Mouse (Mus musculus) hindbrain, embryonic 13.5 days (tissue): ENCODE measurements at regions not wholly inside any gene's neighbourhood (a gene's known extent, or its start where the extent isn't known, plus 50 kb on each side); places are given as distances from the start of the nearest gene placed in this dataset.

Source experiments
- ATAC-seq: fragments of 200-750 bp; cut with Nextera tagmentation; 2 replicates; pipeline ENCODE4 v1.8.0; 2017; ENCODE audit warnings: moderate TSS enrichment; ENCODE audit not compliant: low FRiP score
- H3K27ac ChIP-seq: fragments of 300-500 bp; sonication (generic); 2 replicates; pipeline ENCODE4 v1.5.1; 2015; ENCODE audit warnings: inconsistent platforms, mild to moderate bottlenecking, moderate library complexity
- H3K27me3 ChIP-seq: fragments of 300-500 bp; sonication (generic); 2 replicates; pipeline ENCODE4 v1.6.1; 2015; ENCODE audit warnings: mild to moderate bottlenecking, inconsistent platforms
- H3K36me3 ChIP-seq: fragments of 300-500 bp; sonication (generic); 2 replicates; pipeline ENCODE4 v1.6.1; 2015; ENCODE audit warnings: mild to moderate bottlenecking, inconsistent platforms
- H3K4me1 ChIP-seq: fragments of 300-500 bp; sonication (generic); replicated peaks from 2 replicates; pipeline ENCODE4 v1.6.1; 2015; ENCODE audit warnings: inconsistent platforms
- H3K4me2 ChIP-seq: fragments of 300-500 bp; sonication (generic); 2 replicates; pipeline ENCODE4 v1.6.1; 2015; ENCODE audit warnings: inconsistent platforms, mild to moderate bottlenecking, moderate library complexity
- H3K4me3 ChIP-seq: fragments of 300-500 bp; sonication (generic); 2 replicates; pipeline ENCODE4 v1.5.1; 2015; ENCODE audit warnings: mild to moderate bottlenecking, inconsistent platforms
- H3K9ac ChIP-seq: fragments of 300-500 bp; sonication (generic); 2 replicates; pipeline ENCODE4 v1.6.1; 2015; ENCODE audit warnings: mild to moderate bottlenecking, inconsistent platforms
- H3K9me3 ChIP-seq: fragments of 300-500 bp; sonication (generic); 2 replicates; pipeline ENCODE4 v1.6.1; 2016; ENCODE audit warnings: inconsistent platforms
- WGBS: fragments of 180-500 bp; shearing (Covaris S2); methylation state at CpG from one replicate; pipeline ENCODE4 v1.1.7; 2015; 5-methylcytosine and 5-hydroxymethylcytosine counted together

DNA sequence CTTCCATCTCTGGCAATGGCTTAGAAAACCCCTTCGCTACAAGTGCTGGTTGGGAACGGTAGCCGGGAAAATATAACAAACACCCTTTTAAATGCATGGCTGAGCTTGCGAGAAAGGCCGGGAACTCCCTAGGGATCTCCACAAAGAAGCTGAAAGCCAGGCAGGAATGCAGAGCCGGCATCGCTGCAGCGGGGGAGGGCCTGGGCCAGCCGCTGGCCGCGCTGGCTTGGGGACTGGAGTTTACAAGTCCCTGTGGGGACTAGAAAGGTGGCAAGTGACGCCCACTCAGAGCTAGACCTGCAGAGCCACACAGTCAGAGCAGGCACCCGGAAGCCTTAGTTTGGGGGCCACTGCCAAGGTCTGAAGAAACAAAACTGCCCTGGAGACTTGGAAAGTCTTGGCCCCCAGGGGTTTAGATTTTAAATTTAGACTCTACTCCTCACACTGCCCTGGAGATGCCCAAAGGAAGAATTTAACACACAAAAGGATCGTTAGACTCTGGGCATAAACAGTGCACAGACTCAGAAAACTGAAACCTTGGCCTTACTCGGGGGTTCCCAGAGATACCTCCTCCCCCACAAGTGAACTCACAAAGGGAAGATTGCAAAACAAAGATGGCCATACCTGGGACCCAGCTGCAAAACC lies 59.4 kb downstream of the 1700001O22Rik start:
- Histone ChIP-seq H3K4me2 (peak overlapping the region; percentile 31), H3K27ac (peak overlapping the region; percentile 94), H3K36me3 (no peaks in the 10 kb centered on the region), H3K27me3 (no peaks in the 10 kb centered on the region), H3K9me3 (no peaks in the 10 kb centered on the region), H3K4me1 (peaks cover 29% of the 10 kb centered on the region), H3K9ac (peak overlapping the region; percentile 55), H3K4me3 (no peak overlapping the region)
- WGBS, result 2% methylated on average over 15 of the region's 15 CpGs
- peak; percentile 68; the same call in 1 of the 2 replicates for ATAC-seq

DNA sequence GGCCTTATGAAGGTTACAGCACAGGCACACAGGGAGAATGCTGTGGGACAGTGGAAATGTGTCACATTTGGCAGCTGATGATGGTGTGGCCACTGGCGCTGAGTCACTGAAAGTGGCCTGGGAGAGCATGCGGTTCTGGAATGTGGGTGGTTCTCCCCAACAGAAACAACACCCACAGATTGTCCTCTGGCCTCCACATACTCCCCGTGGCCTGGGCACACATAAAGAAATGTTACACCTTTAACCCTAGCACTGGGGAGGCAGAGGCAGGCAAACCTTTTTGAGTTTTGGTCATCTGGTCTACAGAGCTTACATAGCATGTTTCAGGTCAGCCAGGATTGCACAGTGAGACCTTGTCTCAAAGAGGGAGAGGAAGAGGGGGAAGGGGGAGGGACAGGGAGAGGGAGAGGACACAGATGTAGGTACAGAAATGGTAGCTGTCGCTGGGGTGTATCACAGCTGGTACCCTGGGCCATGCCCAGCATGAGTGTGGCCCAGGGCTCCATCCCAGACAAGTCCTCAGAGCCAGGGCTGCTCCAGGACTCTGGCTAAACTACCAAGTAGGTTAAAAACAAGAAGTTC lies 60.1 kb downstream of the 1700001O22Rik start:
- peak; percentile 52; the same call in 1 of the 2 replicates for ATAC-seq

DNA sequence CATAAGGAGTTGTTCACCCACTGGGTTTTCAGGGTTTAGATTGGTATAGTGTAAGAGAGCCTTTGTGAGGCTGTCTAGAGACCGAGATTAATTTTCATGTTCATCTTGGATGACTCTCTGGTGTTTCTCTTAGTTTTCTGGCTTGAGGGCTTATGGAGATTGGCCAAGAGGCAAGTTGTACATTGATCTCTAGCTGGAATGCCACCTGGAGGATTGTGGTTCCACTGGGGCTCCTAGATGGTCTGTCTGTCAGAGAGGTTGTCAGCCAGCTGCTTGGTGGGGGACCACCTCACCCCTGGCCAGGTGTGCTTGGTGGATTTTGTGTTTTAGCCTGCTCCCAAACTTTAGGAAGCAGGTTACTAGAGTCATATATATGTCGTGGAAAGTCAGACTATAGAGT lies 62.0 kb downstream of the 1700001O22Rik start:
- Histone ChIP-seq H3K27ac (no peak overlapping the region), H3K4me2 (no peak overlapping the region), H3K27me3 (no peaks in the 10 kb centered on the region), H3K4me3 (no peak overlapping the region), H3K9me3 (no peaks in the 10 kb centered on the region), H3K9ac (no peak overlapping the region), H3K4me1 (peaks cover 55% of the 10 kb centered on the region), H3K36me3 (no peaks in the 10 kb centered on the region)
- ATAC-seq, result no peak
- WGBS, result 93% methylated on average over 2 of the region's 2 CpGs

More for the DNA sequence above, 60.1 kb downstream of the 1700001O22Rik start:
- 34% methylated on average over 4 of the region's 4 CpGs for WGBS
- H3K27ac ChIP-seq, result peak overlapping the region; percentile 94
- no peaks in the 10 kb centered on the region for H3K27me3 ChIP-seq
- H3K4me2 ChIP-seq, result peak overlapping the region; percentile 31; the same call in 1 of the 2 replicates
- no peaks in the 10 kb centered on the region for H3K9me3 ChIP-seq
- H3K4me1 ChIP-seq, result peaks cover 36% of the 10 kb centered on the region
- H3K4me3 ChIP-seq, result no peak overlapping the region
- peak overlapping the region; percentile 55; the same call in 1 of the 2 replicates for H3K9ac ChIP-seq
- no peaks in the 10 kb centered on the region for H3K36me3 ChIP-seq

DNA sequence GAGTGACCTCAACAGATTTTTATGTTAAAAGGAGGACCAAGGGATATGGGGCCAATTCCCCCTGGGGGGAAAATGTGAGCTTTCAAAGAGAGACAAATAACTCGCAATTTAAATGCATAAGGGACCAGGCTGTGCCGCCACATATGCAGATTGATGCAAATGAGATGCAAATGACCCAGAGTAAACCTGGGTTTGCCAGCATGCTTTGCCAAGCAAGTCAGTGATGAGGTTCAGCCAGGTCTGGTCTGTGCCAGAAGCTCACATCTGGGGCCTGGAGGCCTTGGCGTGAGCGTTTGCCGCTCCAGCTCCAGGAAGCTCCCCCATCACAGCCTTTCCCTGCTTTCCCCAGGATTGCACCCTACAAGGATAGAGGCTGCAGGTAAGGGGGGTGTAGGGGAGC lies 65.7 kb downstream of the 1700001O22Rik start:
- Histone ChIP-seq H3K36me3 (no peaks in the 10 kb centered on the region), H3K9ac (0 out of 2 replicates have a peak overlapping the region, but pooled peaks have one; percentile 26), H3K27me3 (no peaks in the 10 kb centered on the region), H3K27ac (peak overlapping the region; percentile 86), H3K9me3 (no peaks in the 10 kb centered on the region), H3K4me2 (no peak overlapping the region), H3K4me3 (no peak overlapping the region), H3K4me1 (peaks cover 49% of the 10 kb centered on the region)
- WGBS, result 28% methylated on average over 5 of the region's 5 CpGs
- peak; percentile 77 for ATAC-seq

DNA sequence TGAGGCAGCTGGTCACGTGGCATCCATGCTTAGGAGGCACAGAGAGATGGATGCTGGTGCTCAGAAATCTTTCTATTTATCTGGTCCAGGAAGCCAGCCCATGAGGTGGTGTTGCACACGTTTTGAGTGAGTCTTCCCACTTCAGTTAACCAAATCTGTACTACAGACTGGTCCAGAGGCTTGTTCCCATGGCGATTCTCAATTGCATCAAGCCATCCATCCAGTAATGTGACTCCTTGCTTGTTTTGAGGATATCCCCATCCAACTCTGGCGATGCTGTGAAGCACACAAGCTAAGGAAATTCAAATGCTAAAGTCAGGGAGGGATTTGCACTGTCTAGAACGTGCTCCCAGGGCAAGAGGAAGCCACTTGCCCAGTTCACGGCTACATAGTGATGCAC lies 66.8 kb downstream of the 1700001O22Rik start:
- Histone ChIP-seq H3K4me2 (no peak overlapping the region), H3K36me3 (no peaks in the 10 kb centered on the region), H3K27ac (peak overlapping the region; percentile 86), H3K4me3 (no peak overlapping the region), H3K27me3 (no peaks in the 10 kb centered on the region), H3K4me1 (peaks cover 43% of the 10 kb centered on the region), H3K9me3 (no peaks in the 10 kb centered on the region), H3K9ac (no peak overlapping the region)
- ATAC-seq, result no peak
- 50% methylated on average over 6 of the region's 6 CpGs for WGBS

DNA sequence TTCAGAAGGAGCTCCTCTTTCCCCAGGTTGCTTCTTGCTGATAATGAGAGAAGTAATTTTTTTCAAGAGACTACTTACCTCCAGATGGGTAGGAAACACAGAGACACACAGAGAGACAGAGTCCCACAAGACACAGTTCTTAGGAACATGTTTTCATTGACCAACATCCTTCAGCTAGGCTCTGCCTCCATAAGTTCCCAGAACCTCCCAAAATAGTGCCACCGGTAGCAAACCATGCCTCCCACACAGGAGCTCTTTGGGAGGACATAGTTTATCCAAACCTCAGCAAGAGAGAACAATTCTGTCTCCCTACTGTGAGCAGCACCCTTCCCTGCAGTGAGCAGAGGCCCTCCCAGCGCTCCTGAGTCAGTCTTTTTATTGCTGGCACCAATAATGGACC lies 67.2 kb downstream of the 1700001O22Rik start:
- Histone ChIP-seq H3K9me3 (no peaks in the 10 kb centered on the region), H3K4me1 (peaks cover 43% of the 10 kb centered on the region), H3K27me3 (no peaks in the 10 kb centered on the region), H3K4me2 (no peak overlapping the region), H3K4me3 (no peak overlapping the region), H3K36me3 (no peaks in the 10 kb centered on the region), H3K27ac (peak overlapping the region; percentile 86; the same call in 1 of the 2 replicates), H3K9ac (no peak overlapping the region)
- ATAC-seq, result no peak
- 36% methylated on average over 2 of the region's 2 CpGs for WGBS

DNA sequence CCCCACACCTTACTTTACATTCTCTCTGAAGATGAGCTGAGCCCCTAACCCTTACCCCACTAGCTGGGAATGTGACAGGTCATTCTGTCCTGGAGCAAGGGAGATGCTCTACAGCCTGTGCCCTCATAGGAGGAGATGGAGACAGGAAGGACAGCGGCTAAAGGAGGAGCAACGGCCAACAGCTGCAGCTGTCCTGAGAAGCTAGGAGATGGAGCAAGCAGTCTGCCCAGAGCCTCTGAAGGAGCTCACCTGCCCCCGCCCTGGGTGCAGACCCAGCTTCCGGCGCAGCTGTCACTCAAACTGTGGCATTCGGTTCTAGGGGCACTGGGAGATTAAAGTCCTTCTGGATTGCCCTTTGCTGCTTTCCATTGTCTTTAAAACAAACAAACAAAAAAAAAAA lies 69.6 kb downstream of the 1700001O22Rik start:
- WGBS, result 31% methylated on average over 6 of the region's 6 CpGs

DNA sequence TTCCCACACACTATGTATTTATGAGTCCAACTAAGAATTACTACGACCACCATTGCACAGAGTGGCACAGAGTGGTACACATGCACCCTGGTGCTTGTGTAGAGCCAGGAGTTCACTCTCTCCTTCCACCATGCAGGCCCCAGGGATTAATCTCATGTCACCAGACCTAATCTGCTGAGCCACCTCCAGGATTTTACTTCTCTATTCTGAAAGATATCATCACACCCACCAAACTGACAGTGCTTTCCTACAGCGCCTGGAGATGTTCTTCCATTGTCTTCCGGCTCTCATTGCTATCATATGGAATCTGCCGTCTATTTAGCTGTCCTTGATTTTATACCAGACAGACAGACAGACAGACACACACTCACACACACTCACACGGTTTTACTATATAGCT lies 71.6 kb downstream of the 1700001O22Rik start:
- Histone ChIP-seq H3K36me3 (no peaks in the 10 kb centered on the region), H3K27ac (no peak overlapping the region), H3K9me3 (no peaks in the 10 kb centered on the region), H3K4me1 (peaks cover 19% of the 10 kb centered on the region), H3K4me3 (no peak overlapping the region), H3K4me2 (no peak overlapping the region), H3K27me3 (no peaks in the 10 kb centered on the region), H3K9ac (no peak overlapping the region)
- 93% methylated on average over 5 of the region's 5 CpGs for WGBS
- no peak for ATAC-seq

More for the DNA sequence above, 69.6 kb downstream of the 1700001O22Rik start:
- Histone ChIP-seq H3K36me3 (no peaks in the 10 kb centered on the region), H3K4me1 (peaks cover 39% of the 10 kb centered on the region), H3K9ac (0 out of 2 replicates have a peak overlapping the region, but pooled peaks have one; percentile 43), H3K27me3 (no peaks in the 10 kb centered on the region), H3K27ac (0 out of 2 replicates have a peak overlapping the region, but pooled peaks have one; percentile 52), H3K4me2 (no peak overlapping the region), H3K9me3 (no peaks in the 10 kb centered on the region), H3K4me3 (no peak overlapping the region)
- no peak for ATAC-seq

DNA sequence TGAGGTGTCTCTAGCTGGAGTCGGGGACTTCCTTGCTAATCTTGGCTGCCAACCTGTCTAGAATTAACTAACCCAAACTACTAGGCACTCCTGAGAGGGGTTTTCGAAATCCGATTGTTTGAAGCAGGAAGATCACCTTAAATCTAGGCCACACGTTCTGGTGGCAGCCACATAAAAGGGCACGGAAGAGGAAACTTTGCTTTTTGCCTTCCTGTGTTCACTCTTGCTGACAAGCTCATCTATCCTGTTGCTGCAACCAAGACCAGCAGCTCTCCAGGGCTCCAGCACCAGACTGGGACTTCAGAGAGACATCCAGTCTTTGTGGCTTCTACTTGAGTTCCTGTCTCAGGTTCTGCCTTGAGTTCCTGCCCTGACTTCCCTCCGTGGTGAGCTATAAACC lies 75.5 kb downstream of the 1700001O22Rik start:
- Histone ChIP-seq H3K4me2 (no peak overlapping the region), H3K4me3 (no peak overlapping the region), H3K4me1 (peaks cover 36% of the 10 kb centered on the region), H3K36me3 (no peaks in the 10 kb centered on the region), H3K27ac (no peak overlapping the region), H3K27me3 (no peaks in the 10 kb centered on the region), H3K9ac (no peak overlapping the region), H3K9me3 (no peaks in the 10 kb centered on the region)
- no peak for ATAC-seq
- WGBS, result 90% methylated on average over 6 of the region's 6 CpGs

DNA sequence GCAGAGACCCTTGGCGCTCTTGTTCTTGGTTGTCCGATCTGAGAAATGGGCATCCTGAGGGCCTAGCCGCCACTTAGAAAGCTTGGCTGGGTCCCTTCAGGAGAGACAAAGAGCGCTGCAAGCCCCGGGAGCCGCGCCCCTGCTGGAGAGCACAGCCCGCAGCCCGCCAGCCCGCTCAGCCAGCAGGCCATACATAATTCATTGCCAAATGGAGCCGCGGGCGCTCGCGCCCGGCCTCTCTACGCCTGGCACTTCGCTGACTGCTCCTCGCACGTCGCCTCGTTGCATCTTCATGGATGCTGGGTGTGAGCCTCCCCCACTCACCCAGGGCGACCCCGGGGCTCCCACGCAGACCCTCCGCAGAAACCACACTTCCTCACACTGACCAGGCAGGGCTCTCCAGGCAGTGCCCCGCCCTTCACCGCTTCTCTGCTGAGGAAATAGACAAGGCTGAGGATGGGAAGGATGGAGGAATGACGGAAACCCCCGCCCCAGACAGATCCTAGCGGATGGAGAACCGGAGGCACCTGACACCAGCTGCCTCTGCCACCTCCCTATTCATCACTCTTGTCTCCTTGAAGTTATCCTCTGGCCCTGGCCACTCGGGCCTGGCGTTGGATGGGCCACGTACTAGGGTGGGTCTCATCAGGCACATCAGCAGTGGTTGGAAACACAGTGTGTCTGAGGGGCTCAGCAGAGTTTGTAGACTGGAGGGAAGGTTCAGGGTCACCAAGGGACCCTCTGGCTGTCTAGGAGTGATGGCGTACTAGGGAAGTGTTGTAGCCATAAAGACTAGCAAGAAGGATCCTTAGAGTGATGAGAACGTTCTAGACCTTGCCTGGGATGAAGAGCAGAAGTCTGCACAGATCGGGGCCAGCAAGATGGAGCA lies 77.6 kb downstream of the 1700001O22Rik start:
- WGBS, result 10% methylated on average over 38 of the region's 38 CpGs
- H3K4me1 ChIP-seq, result peaks cover 57% of the 10 kb centered on the region

DNA sequence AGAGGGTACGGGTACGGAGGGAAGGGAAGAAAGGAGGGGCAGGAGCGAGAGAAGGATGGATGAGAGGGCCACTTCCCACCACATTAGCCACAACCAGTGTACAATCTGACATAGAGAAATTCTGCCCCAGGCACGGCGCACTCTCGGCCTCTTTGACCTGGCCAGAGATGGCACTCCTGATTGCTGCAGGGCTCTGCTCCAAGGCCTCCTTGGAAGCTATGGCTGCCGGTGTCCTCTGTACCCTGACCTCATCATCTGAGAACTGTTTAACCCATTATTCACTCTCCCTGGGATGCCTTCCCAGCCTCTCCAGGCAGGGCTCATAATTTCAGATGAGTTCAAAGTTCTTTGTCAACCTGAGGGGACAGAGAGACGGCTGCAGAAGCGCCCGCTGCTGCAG lies 78.3 kb downstream of the 1700001O22Rik start:
- Histone ChIP-seq H3K9ac (peak overlapping the region; percentile 64; the same call in 1 of the 2 replicates), H3K4me3 (no peak overlapping the region), H3K4me2 (peak overlapping the region; percentile 42), H3K9me3 (no peaks in the 10 kb centered on the region), H3K36me3 (no peaks in the 10 kb centered on the region), H3K27ac (peak overlapping the region; percentile 100), H3K27me3 (no peaks in the 10 kb centered on the region), H3K4me1 (peaks cover 64% of the 10 kb centered on the region)
- WGBS, result 32% methylated on average over 10 of the region's 10 CpGs
- ATAC-seq, result no peak

More for the DNA sequence above, 77.6 kb downstream of the 1700001O22Rik start:
- no peaks in the 10 kb centered on the region for H3K36me3 ChIP-seq
- H3K9me3 ChIP-seq, result no peaks in the 10 kb centered on the region
- H3K27ac ChIP-seq, result peak overlapping the region; percentile 100
- H3K4me3 ChIP-seq, result 0 out of 2 replicates have a peak overlapping the region, but pooled peaks have one; percentile 4
- H3K4me2 ChIP-seq, result peak overlapping the region; percentile 42
- ATAC-seq, result peak; percentile 55
- no peaks in the 10 kb centered on the region for H3K27me3 ChIP-seq
- peak overlapping the region; percentile 64 for H3K9ac ChIP-seq

DNA sequence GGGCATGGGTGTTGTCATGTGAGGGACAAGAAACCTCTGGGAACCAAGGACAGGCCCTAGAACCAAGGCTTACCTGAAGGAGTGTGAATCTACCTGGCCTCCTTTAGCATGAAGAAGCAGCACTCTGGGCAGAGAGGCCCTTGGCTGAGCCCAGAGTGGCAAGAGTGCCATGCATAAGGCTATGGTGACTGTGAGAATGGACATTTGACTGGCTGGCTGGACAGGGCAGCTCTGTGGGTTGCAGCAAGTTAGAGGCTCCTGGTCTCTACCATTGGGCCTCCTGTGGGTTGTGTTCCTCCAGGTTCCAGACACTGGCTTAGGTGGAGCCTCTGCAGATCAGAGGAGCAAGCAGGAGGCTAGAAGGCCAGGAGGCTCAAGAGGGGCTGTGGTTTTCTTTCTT lies 78.9 kb downstream of the 1700001O22Rik start:
- H3K4me3 ChIP-seq, result no peak overlapping the region
- ATAC-seq, result no peak
- peak overlapping the region; percentile 64; the same call in 1 of the 2 replicates for H3K9ac ChIP-seq
- no peaks in the 10 kb centered on the region for H3K9me3 ChIP-seq
- no peaks in the 10 kb centered on the region for H3K27me3 ChIP-seq
- H3K4me1 ChIP-seq, result peaks cover 71% of the 10 kb centered on the region
- peak overlapping the region; percentile 100 for H3K27ac ChIP-seq
- no peaks in the 10 kb centered on the region for H3K36me3 ChIP-seq
- no peak overlapping the region for H3K4me2 ChIP-seq
